Mouse (Mus musculus): ENCODE results near the gene Gtf3c5. TPM values are rescaled to one million over a fixed set of nuclear protein-coding genes. Genes with fewer than 3 reads are reported as not detected.

Gene Gtf3c5
- total RNA-seq, 2 experiments from 2014 or later, result 10.3 to 12.2 TPM

- no peak for ATAC-seq (ENCODE audit: poor library complexity, severe bottlenecking)
These were observed 26.3 kb upstream of the Gtf3c5 start for GRCm38 (mm10) chr2:28609851-28610250.

- no peak for ATAC-seq (ENCODE audit: poor library complexity, severe bottlenecking)
These were observed 24.0 kb upstream of the Gtf3c5 start for GRCm38 (mm10) chr2:28607341-28608165.

DNA sequence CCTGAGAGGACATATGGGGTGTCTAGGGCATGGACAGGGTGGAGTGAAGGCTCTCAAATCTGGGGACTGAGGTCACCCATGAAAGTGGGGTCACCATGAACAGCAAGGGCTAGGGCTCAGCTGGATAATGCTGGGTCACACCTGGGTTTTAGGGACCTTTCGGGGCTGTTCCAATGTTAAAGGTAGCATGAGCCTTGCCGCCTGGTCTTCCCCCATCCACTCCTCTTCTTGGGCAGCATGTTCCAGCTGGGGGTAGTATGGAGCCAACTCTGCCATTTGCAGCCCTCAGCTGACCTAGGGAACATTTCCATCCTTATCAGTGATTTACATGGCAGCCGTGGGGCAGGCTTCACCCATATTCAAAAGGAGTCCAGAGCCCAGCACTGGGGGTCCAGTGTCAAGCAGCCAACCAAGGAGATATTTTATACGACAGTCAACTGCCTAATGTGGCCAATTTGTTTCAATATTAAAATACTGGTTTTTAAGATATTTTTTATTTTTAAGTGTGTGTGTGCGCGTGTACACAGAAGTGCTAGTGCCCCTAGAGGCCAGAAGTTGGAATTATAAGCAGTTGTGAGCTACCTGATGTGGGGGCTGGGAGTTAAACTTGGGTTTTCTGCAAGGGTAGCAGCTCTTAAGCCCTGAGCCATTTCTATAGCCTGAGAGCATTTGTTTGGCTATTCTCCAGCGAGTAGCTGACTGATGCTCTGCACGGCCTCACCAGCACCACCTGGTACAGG, 23.2 kb upstream of the Gtf3c5 start:
- no peak for ATAC-seq (ENCODE audit: poor library complexity, severe bottlenecking)

DNA sequence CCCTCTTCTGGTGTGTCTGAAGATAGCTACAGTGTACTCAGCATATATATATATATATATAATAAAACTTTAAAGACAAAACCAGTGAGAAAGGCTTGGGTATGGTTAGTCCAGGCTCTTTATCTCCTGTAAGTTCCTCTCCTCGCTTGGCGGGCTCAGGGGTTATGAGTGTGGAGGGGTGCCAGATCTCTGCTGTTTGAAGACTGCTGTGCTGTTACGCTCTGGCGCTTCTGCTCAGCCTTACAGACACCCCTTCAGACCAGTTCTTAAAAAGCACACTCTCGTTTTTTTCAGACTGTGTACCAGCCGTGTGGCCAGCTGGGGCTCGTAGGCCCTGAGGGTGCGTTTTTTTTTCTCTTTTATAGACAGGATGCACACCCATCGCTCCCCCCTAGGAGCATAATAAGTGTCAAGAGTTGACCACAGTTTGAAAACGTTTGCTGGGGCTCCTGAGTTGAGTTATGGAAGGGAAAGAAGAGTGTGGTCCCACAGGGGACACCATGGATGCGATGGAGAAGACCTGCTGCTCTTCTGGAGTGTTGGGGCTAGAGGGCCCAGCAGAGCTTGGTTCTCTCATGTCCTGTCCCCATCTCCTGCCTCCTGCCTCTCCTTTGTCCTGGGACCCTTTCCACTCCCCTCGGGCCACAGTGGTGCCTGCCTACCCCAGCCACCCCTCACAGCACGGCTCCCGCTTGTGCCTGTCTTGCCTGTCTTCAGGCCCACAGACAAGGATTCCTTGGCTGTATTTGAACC, 22.4 kb upstream of the Gtf3c5 start:
- ATAC-seq (ENCODE audit: poor library complexity, severe bottlenecking), result no peak

- no peak for ATAC-seq (ENCODE audit: poor library complexity, severe bottlenecking)
These were observed 20.0 kb upstream of the Gtf3c5 start for GRCm38 (mm10) chr2:28603542-28603941.

GRCm38 (mm10) chr2:28601720-28602590, 18.4 kb upstream of the Gtf3c5 start:
- ATAC-seq (ENCODE audit: poor library complexity, severe bottlenecking), result peak; percentile 48

GRCm38 (mm10) chr2:28599569-28599900, 16.0 kb upstream of the Gtf3c5 start:
- no peak for ATAC-seq (ENCODE audit: poor library complexity, severe bottlenecking)

DNA sequence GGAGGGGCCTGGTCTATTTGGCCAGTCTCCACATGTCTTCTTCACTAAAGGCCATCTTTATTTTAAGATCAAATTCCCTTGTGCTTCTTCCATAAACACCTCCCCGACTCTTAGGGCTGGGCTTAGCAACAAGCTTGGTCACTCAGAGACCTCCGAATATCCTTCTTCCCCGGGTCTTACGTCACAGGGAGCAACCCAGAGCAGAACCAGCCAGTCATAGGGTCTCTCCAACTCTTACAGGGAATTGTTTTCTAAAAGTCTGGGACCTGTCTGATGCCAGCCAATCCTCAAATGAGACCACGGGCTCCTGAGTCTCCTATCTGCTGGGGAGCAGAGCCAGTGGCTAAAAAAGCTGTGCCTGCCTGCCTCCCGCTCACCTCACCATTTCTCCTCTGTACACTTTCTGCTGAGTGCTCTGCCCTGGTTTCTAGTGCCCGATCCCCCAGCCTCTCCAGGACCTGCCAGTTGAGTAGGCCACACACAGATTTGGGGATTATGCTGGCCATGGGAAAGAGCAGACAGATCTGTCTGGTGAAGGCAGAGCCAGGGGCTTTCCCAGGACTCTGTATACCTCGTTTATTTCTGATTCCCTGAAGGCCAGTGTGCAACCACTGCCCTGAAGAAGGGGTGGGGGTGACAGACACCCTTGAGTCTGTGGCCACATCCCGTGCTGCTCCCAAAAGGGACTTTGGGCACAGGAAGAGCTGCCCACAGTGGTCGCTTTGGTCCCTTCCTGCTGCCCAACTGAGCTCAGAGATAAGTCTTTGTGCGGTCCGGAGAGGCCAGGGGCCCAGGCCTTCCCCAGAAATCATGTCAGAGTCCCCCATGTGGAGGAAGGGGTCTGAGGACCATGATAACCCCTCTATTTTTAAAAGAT, 15.4 kb upstream of the Gtf3c5 start:
- ATAC-seq (ENCODE audit: poor library complexity, severe bottlenecking), result no peak

GRCm38 (mm10) chr2:28597733-28598547, 14.4 kb upstream of the Gtf3c5 start:
- ATAC-seq (ENCODE audit: poor library complexity, severe bottlenecking), result peak; percentile 59

GRCm38 (mm10) chr2:28596998-28597397, 13.4 kb upstream of the Gtf3c5 start:
- ATAC-seq (ENCODE audit: poor library complexity, severe bottlenecking), result no peak

DNA sequence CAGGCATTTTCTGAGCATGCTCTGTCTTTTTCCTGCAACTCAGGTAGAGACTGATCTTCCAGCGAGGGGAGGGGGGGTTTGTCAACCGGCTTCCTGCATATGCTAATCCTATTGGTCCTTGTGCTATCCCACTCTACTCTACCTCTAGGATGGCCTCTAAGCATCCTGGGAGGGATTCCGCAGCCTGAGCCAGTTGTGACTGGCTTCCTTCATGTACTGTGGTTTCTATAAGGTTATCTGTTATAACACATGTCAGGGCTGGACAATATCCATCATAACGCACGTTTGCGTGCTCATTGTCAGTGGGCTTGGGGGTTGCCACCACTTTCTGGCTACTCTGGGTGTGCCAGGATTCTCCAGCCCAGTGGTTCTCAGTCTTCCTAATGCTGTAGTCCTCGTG, 12.5 kb upstream of the Gtf3c5 start:
- no peak for ATAC-seq (ENCODE audit: poor library complexity, severe bottlenecking)

DNA sequence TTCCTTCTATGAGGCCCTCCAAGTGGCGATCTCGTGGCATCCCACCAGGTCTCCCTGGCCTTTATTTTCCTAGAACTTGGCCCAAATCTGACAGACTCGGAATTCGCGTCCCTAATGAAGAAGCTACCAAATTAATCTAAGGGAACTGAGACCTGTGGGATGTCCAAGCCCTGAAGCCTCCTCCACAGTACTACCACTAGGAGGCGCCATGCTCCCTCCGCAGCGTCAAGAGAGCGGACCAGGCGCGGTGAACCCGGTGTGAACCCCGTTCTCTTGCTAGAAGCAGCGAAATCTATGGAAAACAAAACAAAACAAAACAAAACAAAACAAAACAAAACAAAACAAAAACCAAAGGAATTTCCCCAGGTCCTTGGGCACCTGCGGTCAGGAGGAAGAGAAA, 9.3 kb upstream of the Gtf3c5 start:
- peak; percentile 69 for ATAC-seq (ENCODE audit: poor library complexity, severe bottlenecking)

DNA sequence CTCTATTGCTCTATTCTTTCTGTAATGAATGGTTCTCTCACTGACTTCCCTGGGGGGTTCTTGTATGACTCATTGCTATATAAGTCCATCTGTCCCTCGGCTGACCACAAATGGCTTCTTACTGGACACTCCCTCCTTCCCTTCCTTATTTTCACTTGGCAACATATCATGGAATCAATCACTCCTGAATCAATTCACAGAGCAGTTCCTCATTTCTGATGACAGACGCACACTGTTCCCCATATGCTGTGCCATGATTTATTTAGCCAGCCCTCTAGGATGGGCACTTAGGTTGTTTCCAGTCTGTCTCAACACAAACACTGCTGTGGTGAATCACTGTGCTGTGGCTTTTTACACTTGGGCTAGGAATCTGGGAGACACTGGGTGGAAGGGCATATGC, 7.9 kb upstream of the Gtf3c5 start:
- ATAC-seq (ENCODE audit: poor library complexity, severe bottlenecking), result peak; percentile 79

GRCm38 (mm10) chr2:28588574-28588973, 5.0 kb upstream of the Gtf3c5 start:
- ATAC-seq (ENCODE audit: poor library complexity, severe bottlenecking), result no peak

- ATAC-seq (ENCODE audit: poor library complexity, severe bottlenecking), result no peak
These were observed 2.2 kb upstream of the Gtf3c5 start for GRCm38 (mm10) chr2:28585730-28586129.

GRCm38 (mm10) chr2:28585043-28585571, 1.6 kb upstream of the Gtf3c5 start:
- ATAC-seq (ENCODE audit: poor library complexity, severe bottlenecking), result peak; percentile 86

- peak; percentile 90 for ATAC-seq (ENCODE audit: poor library complexity, severe bottlenecking)
These were observed 751 bp downstream of the Gtf3c5 start for GRCm38 (mm10) chr2:28582647-28583353.

- ATAC-seq (ENCODE audit: poor library complexity, severe bottlenecking), result no peak
These were observed 5.5 kb downstream of the Gtf3c5 start for GRCm38 (mm10) chr2:28578003-28578402.

All from megakaryocyte, adult 5-6 weeks (primary cell).